Mouse (Mus musculus) embryo, embryonic 11.5 days (tissue): Measurements from ENCODE around the gene Pdcd6ip.
"Not testable (repeated sequence)": the region's sequence is repeated elsewhere in the genome, so short reads cannot be mapped to it uniquely, and the experiment has no call there.

Experiments used
- DNase-seq: peaks from one replicate; pipeline ENCODE4 v3.0.0-alpha.2; 2012; ENCODE audit warnings: low read depth, low spot score

Pdcd6ip gene

DNA sequence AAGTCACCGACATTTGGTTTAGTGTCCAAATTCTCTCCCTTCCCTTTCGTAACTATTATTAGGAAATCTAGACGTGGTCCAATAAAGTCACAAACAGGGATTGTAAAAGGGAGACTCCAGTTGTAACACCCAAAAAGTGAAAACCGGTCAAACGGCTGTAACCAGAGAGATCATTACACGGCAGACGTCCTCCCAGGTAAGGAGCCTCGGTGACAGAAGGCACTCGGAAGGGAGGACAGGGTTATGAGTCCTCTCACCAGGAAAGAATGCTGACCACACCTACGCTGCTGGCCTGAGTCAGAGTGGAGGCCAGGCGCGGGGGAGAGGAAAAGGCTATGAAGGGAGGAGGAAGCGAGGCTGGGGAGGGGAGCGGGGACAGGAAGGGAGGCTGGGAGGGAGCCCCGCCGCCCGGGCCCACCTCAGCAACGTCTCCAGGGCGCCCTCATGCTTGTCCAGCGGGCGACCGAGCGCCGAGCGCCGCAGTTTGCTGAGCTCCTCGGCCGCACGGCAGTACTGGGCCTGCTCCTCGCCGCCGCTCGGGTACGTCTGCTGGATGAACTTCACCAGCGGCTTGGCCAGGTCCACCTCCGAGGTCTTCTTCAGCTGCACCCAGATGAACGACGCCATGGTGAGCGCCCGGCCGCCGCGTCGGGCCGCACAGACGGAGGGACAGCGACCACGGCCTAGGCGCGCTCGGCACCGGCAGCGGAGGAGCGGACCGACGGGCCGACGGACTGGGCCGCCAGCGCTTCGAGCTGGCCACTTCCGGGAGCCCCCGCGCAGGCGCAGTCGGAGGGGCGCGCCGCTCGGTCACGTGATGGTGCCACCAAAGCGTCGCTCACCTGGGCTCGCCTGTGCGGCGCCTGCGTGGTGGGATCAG, at the start of gene Pdcd6ip:
Gene Pdcd6ip, minus strand, starts transcription at position 779 of the 880 bp plus-strand sequence.
- DNase-seq = peak; percentile 79

DNA sequence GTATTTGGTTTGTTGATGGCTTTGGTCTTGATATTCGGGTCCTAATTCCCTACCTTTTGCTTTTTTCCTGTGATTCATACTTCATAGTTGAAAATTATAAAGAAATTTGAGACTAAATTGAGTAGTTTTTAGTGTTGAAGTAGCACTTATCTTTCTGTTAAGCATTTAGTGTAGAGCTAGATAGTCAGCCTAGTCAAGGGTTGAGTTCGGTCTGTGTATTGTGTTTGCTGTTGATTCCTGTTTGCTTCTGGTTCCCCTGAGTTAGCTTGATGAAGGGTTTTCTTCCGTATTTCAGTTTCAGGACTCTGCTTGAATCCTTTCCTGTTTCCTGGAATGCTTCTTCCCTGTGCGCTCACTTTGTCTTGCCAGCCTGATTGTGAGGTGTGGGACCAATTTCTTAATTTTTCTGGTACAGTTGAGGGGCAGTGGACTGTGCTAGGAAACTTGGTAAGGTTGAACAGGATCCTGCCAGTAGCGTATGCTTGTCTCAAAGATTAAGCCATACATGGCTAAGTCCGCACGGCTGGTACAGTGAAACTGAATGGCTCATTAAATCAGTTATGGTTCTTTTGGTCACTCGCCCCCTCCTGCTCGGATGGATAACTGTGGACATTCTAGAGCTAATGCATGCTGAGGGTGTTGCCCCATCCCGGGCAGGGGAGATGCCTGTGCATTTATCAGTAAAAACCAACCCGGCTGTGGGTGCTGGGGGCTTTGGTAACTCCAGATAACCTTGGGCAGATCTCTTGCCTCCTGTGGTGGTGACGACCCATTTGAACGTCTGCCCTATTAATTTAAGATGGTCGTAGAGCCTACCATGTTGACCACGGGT, 48.0 kb upstream of the Pdcd6ip start:
- no peak for DNase-seq

DNA sequence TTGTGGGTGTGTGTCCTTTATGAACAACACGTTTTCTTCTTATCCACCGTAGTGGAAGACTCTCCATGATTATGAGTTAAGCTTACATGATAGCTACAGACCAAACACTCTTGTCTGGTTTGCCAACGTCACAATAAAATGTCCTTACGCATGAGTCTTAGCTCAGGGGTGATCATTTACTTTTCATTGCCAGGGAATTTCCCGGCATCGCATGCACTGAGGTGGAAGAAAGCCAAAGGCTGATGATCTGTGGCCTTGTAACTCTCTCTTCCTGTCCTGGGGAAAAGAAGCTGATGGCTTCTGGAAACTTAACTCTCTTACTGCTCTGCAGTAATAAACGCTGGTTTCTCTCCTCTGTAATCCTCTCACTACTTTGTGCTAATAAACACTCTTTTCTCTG, 41.3 kb upstream of the Pdcd6ip start:
- DNase-seq = no peak

DNA sequence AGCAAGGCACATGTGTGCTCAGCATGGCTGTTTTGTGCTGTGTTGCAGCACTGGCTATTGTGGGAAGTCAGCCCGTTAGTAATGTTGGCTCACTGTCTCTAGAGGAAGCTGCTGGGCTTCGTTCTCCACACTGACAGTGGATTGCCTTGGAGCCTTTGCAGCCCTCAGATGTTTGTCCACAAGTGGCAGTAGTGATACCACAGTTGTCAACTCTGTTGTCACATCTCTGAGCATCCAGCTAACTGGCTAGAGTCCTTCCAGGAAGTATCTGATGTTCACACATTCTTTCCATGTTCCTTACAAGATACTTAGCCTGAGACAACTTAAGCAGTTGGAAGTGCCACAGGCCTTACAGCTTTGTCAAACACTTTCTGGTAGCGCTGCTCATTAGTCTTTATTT, 35.2 kb upstream of the Pdcd6ip start:
- no peak for DNase-seq

DNA sequence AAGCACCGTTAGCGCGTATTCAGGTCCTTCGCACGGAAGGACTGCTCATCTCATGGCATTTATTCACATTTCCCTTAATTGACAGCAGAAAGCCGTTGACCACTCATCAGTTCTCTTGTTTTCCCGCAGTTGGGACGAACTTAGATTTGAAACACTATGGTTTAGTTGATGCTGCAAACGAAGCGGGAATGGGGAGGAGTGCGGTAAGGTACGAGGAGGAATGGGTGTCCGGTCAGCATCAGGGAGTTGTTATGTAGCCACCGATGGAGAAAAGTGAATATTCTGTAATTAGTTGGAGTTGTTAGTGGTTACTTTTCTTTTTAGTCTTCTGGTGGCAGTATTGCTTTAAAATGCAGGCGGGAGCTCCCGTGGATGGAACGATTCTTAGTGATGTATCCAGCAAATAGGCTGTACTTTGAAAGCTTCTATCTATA, 34.3 kb upstream of the Pdcd6ip start:
- peak; percentile 8 for DNase-seq

DNA sequence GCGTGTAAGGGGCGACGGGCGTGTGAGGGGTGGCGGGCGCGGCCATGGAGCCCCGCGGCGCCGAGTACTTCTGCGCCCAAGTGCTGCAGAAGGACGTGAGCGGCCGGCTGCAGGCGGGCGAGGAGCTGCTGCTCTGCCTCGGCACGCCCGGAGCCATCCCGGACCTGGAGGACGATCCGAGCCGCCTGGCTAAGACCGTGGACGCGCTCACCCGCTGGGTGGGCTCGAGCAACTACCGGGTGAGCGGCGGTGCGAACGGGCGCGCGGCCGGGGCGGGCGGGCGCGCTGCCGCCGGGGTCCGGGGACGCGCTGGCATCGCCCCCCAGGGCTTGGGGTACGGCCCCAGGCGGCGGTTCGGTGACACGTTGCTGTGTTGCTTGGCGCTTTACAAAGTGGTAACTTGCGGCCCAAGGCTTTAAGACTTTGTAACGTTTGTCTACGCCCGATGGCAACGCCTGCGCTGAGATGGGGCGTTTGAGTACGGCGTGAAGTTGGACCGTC, 33.6 kb upstream of the Pdcd6ip start:
- peak; percentile 16 for DNase-seq

DNA sequence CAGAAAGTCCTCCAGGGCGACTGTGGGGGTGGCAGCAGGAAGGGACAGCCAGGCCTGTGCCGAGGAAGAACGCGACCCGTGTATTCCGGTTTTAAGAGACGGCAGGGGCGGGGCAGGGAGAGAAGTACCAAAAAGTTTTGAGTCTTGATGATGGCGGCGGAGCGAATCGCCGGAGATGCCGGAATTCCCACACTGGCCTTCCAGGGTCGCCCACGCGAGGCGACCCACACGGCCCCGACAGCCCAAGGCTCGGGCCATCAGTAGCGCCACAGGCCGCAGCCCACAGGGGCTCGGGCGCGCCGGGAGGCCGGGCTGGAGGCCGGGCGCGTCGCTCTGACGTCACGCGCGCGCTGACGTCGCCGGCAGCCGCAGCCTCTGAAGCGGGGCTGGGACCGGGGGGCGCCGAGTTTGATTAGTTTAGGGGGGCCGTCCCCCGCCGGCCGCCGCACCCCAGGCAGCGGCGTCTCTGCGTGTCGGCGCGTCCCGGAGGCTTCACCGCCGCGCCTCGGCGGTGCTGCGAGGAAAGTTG, 33.1 kb upstream of the Pdcd6ip start, which contains the start of gene Clasp2:
Gene Clasp2, plus strand, starts transcription at position 366 of the 529 bp plus-strand sequence.
- peak; percentile 73 for DNase-seq

DNA sequence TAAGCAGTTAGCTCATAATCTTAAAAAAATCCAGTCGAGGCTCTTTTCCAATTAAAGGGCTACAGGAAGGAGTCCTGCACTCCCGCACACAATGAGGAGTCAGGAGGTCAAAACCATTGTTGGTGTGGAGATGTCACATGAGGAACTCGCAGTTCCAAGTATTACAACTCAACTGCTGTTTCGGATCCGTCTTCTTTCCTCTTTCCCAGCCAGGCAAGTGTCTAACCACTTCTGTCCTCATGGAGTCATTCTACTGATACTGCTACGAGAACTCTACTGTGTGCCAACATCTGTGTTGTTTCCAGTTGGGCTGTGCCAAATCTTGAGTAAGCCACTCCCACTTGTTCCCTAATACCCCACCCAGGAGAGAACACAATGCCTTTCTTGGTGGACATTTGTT, 30.9 kb upstream of the Pdcd6ip start:
- DNase-seq = no peak

DNA sequence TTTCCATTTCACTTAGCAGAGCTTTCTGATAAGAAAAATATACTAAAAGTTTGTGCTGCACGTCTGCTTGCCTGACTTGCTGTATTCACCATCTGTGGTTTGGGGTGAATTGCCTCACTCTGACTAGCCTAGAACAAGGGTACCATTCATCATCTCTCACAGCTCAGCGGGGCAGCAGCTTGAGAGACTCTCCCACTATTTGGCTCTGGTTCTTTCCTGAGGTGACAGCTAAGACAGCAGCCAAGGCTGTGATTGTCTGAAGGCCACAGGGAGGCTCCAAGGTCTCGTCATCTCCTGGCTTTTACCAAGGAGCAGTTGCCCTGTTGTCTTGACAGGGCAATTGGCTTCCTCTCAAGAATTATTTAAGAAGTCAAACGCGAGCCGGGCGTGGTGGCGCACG, 30.0 kb upstream of the Pdcd6ip start:
- no peak for DNase-seq

DNA sequence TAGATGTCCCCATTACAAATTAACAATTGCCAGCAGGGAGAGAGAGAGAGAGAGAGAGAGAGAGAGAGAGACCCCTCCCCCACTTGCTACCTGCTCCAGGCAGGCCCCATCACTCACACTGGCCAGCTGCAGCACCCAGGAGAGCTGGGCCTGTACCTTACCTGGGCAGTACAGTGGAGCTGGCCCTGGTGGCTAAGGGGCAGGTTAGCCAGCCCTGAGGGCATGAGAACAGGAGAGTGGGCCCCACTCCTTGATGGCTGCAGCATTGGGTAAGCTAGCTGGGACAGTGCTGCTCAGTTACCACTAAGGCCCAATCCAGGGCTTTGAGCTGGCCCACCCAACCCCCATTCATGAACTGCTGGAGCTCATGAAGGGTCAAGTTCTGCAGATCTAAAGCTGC, 27.9 kb upstream of the Pdcd6ip start:
- DNase-seq = no peak

DNA sequence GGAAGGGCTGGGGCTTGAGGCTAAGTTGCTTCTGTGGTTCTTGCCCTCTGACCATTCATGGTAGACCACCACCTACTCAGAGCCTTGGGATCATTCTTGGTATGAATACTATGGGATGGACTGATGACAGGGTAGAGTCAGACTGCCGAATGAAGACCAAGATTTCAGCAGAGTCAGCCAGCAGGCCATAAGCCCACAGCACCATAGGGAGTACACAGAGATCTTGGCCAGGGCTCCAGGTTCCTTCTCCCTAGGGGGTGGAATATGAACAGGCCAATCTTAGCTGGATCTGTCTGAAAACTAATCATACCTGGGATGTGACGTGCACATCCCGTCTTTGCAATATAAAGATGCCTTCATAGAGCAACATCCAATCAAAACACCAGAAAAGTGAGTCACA, 23.5 kb upstream of the Pdcd6ip start:
- no peak for DNase-seq

DNA sequence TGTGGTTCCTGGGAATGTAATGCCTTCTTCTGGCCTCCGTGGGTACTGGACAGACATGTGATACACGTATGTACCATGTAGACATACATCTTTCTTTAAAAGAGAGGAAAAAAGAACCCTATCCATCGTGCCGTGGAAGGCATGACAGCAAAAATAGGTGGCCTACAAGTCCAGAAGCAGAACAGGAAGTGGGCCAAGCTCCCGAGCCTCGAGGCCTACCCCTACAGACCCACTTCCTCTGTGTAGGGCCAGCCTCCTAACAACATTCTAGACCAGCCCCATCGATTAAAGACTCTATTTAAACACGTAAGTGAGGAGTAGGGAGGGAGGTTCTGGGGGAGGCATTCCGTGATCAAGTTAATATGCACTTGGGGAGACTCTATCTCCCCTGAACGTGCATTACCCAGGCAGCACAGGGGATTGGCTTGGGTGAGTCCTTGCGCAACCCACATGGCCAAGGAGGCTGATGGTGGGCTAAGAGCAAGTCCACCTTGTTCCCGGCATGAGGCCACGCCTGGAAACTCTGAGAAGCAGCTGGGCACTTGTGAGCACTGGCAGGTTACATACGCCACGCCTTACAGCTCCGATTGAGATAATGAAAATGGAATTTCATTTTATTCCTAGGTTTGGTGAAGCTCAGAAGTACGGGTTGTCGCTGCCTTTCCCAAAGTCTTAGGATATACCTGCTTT, 19.1 kb upstream of the Pdcd6ip start:
- no peak for DNase-seq

DNA sequence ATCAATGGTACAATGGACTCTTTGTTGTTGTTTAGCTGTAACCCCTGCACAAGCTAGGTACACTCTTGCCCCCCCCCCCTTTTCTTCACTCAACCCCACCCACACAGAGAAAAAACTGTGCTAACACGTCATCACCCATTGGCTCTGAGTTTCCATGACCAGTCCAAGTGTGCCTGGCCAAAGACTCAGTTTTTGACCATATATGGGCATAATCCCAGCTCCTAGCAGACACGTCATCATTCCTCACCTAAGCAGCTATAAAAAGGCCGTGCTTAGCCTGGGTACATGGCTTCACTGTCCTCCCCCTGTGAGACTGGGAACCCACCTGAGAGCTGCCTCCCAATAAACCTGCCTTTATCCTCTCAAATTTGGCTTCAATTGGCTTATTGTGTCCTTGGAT, 18.1 kb upstream of the Pdcd6ip start:
- DNase-seq = no peak

DNA sequence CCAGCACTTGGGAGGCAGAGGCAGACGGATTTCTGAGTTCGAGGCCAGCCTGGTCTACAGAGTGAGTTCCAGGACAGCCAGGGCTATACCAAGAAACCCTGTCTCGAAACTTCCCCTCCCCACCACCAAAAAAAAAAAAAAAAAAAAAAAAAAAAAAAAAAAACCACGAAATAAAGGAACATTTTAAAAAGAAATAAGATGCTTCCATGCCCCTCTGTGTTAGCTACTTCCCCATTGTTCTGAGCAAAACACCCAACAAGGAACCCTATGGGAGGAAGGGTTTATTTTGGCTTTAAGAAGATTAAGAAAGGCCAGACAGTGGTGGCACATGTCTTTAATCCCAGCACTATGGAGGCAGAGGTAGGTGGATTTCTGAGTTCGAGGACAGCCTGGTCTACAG, 17.6 kb upstream of the Pdcd6ip start:
- not testable (repeated sequence) for DNase-seq

DNA sequence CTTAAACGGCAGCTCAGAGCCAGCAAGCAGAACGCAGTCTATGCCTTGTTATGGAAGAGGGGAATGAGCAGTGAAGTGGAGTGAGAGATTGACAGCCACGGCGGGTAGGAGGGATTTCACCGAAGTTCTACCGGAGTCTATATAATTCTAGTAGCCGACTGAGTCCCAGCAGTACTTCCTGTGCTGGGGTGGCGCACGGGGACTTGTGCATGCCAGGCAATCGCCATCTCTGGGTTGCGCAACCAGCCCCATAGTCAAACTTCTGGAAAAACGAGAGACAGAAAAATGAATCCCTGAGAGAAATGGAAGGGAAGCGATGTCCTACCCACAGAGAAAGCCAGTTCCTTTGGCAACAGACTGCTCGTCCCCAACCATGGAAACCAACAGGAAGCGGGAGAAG, 16.6 kb upstream of the Pdcd6ip start:
- no peak for DNase-seq

DNA sequence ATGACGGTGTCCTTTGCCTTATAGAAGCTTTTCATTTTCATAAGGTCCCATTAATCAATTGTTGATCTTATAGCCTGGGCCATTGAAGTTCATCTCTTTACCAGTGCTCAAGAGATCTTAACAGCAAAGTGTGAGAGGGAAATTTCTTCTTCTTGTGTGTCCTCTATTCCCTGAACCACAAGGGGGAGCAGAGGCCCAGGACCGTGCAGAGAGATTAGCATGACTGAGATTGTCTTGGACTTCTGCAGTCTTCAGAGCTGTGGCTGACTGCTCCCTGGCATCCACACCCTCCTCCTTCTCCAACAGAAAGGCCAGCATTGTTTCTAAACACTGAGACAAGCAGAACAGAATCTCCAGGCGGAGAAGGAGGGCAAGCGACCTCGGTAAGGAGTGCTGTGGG, 11.0 kb upstream of the Pdcd6ip start:
- no peak for DNase-seq

DNA sequence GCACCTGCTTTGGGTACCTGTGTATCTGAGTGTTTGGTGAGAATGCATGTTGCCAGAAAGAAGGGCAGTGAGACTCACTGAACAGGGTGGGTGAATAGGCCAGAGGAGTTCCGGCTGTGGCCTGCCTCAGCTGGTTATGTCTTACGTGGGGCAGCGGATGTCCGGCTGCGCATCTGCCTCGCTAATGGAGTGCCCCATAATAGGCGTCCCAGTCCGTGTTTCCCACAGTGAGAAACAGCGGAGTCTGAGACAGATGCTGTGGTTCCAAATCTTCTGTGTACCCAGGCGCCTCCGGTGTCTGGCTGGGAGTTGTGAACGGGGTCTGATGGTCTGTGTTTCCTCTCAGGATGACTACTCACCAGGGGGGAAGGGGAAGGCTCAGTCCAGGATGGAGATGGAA, 2.8 kb upstream of the Pdcd6ip start:
- DNase-seq = no peak

DNA sequence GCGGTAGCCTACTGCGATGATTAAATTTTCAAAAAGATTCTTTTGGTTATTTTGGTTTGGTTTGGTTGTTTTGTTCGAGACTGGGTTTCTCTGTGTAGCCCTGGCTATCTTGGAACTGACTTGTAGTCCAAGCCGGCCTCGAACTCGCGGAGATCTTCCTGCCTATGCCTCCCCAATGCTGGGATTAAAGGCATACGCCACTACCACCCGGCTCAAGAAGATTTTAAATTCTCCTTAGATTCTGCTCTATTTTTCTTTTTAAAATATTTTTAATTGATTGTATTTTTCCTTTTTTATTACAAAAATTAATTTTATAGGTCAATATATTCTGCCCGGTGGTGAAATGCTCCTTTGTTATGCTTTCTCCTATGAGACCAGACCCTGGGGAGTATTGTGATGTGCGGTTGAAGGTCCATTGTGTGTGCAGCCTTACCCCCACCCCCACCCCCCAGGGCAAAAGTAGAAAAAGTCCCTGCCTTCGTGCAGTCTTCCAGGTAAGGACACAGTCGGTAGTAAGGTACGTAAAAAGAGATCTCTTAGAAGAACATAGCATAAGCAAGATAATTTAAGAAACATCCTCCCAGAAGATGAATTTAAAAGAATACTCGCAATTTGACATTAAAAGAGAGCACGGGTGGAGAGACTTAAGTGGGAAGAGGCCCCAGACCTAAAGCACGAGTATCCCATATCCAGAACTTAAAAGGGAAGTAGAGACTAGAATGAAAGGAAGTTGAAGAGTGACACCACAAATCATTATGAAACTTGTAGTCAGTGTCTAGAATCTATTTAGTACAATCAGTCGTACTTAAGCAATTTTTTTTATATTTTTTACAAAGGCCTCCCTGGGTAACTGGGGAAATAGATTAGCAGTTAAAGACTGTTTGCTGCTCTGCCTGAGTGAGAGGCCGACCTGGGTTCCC, 562 bp upstream of the Pdcd6ip start:
- no peak for DNase-seq

DNA sequence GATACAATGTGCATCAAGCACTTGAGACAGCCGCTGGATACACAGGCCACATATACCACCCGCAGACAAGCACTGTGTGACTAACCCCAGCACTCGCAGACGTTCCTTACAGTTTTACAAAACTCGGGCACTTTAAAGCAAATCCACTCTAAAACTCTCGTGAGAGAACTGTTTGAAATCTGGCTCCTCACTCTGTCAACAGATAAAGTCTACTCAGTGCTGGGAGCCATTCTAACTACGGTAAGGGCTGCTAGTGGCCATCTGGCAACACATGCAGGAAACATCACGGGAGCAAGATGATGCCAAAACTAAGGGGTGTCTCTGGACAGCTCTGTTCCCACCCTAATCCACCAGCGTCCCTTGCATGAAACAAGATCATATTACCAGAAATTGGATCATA, 1.2 kb downstream of the Pdcd6ip start:
- DNase-seq = no peak

DNA sequence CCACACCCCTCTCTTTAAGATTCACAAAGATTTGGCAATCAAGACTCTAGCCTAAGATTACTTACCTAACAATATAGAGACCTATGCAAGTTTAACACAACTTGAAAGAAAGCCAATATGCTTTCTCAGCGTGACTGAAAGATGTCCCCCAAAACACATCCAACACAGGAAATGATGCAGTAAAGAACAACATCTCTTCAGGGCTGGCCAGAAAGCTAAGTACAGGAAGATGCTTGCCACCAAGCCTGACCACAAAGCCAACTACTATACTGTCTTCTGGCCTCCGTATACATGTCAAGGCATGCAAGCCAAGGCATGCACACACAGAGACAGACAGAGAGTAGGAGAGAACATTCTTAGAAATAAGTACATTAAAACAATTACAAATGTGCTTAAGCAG, 2.0 kb downstream of the Pdcd6ip start:
- DNase-seq = no peak
